Mouse (Mus musculus): ENCODE measurements at regions not wholly inside any gene's neighbourhood (a gene's known extent, or its start where the extent isn't known, plus 50 kb on each side); places are given as distances from the start of the nearest gene placed in this dataset.

- no peak overlapping the region for H3K9ac ChIP-seq (ENCODE audit: low read depth, low read length)
- WGBS, result 94% methylated on average over 8 of the region's 8 CpGs
- no peak overlapping the region for H3K27ac ChIP-seq (ENCODE audit: low read length)
- no peak overlapping the region for H3K4me2 ChIP-seq (ENCODE audit: low read length)
- no peaks in the 10 kb centered on the region for H3K27me3 ChIP-seq (ENCODE audit: control insufficient read depth, insufficient read depth, low read depth, low read length)
- H3K4me1 ChIP-seq (ENCODE audit: control insufficient read depth, insufficient read depth, low read length), result no peaks in the 10 kb centered on the region
- no peak for ATAC-seq
- no peaks in the 10 kb centered on the region for H3K36me3 ChIP-seq (ENCODE audit: control insufficient read depth, insufficient read depth, low read length)
- H3K9me3 ChIP-seq (replicated peaks; ENCODE audit: control insufficient read depth, low read length, poor library complexity, severe bottlenecking), result no peaks in the 10 kb centered on the region
- no peak overlapping the region for H3K4me3 ChIP-seq (ENCODE audit: low read depth, low read length)
Measured at GRCm38 (mm10) chr1:71728852-71729347, 75.9 kb upstream of the Fn1 start.

- H3K4me2 ChIP-seq (ENCODE audit: low read length), result no peak overlapping the region
- H3K9me3 ChIP-seq (replicated peaks; ENCODE audit: control insufficient read depth, low read length, poor library complexity, severe bottlenecking), result no peaks in the 10 kb centered on the region
- H3K27me3 ChIP-seq (ENCODE audit: control insufficient read depth, insufficient read depth, low read depth, low read length), result no peaks in the 10 kb centered on the region
- no peaks in the 10 kb centered on the region for H3K4me1 ChIP-seq (ENCODE audit: control insufficient read depth, insufficient read depth, low read length)
- no peaks in the 10 kb centered on the region for H3K36me3 ChIP-seq (ENCODE audit: control insufficient read depth, insufficient read depth, low read length)
- H3K9ac ChIP-seq (ENCODE audit: low read depth, low read length), result no peak overlapping the region
- no peak overlapping the region for H3K4me3 ChIP-seq (ENCODE audit: low read depth, low read length)
- H3K27ac ChIP-seq (ENCODE audit: low read length), result no peak overlapping the region
- no peak for ATAC-seq
- WGBS, result 67% methylated on average over 7 of the region's 7 CpGs
Measured at GRCm38 (mm10) chr1:71723816-71724215, 70.8 kb upstream of the Fn1 start.

GRCm38 (mm10) chr1:71723039-71723397, 70.0 kb upstream of the Fn1 start:
- 60% methylated on average over 2 of the region's 2 CpGs for whole genome bisulfite sequencing
- no peak overlapping the region for H3K4me2 ChIP-seq (ENCODE audit: low read length)
- H3K27me3 ChIP-seq (ENCODE audit: control insufficient read depth, insufficient read depth, low read depth, low read length), result no peaks in the 10 kb centered on the region
- H3K9ac ChIP-seq (ENCODE audit: low read depth, low read length), result no peak overlapping the region
- H3K27ac ChIP-seq (ENCODE audit: low read length), result no peak overlapping the region
- H3K4me3 ChIP-seq (ENCODE audit: low read depth, low read length), result no peak overlapping the region
- no peak for ATAC-seq
- no peaks in the 10 kb centered on the region for H3K9me3 ChIP-seq (replicated peaks; ENCODE audit: control insufficient read depth, low read length, poor library complexity, severe bottlenecking)
- H3K4me1 ChIP-seq (ENCODE audit: control insufficient read depth, insufficient read depth, low read length), result no peaks in the 10 kb centered on the region
- H3K36me3 ChIP-seq (ENCODE audit: control insufficient read depth, insufficient read depth, low read length), result no peaks in the 10 kb centered on the region

- Histone ChIP-seq H3K9ac (ENCODE audit: low read depth, low read length) (no peak overlapping the region), H3K4me3 (ENCODE audit: low read depth, low read length) (no peak overlapping the region), H3K4me1 (ENCODE audit: control insufficient read depth, insufficient read depth, low read length) (no peaks in the 10 kb centered on the region), H3K27ac (ENCODE audit: low read length) (no peak overlapping the region), H3K27me3 (ENCODE audit: control insufficient read depth, insufficient read depth, low read depth, low read length) (no peaks in the 10 kb centered on the region), H3K36me3 (ENCODE audit: control insufficient read depth, insufficient read depth, low read length) (no peaks in the 10 kb centered on the region), H3K4me2 (ENCODE audit: low read length) (no peak overlapping the region), H3K9me3 (replicated peaks; ENCODE audit: control insufficient read depth, low read length, poor library complexity, severe bottlenecking) (no peaks in the 10 kb centered on the region)
- WGBS, result 55% methylated on average over 6 of the region's 6 CpGs
- ATAC-seq, result no peak
Measured at GRCm38 (mm10) chr1:71722211-71723038, 69.4 kb upstream of the Fn1 start.
